Mouse (Mus musculus) lung, adult 18-20 months (tissue): ENCODE results near the gene Slc6a6.

Source experiments
- DNase-seq, 2 experiments: peaks; one replicate each; pipeline ENCODE4 v3.0.0; 2022; ENCODE audit warnings: mixed read lengths in 2 of 2

Slc6a6 gene

GRCm38 (mm10) chr6:91670224-91670623 is 13.6 kb upstream of the Slc6a6 start:
- no peak for DNase-seq

DNA sequence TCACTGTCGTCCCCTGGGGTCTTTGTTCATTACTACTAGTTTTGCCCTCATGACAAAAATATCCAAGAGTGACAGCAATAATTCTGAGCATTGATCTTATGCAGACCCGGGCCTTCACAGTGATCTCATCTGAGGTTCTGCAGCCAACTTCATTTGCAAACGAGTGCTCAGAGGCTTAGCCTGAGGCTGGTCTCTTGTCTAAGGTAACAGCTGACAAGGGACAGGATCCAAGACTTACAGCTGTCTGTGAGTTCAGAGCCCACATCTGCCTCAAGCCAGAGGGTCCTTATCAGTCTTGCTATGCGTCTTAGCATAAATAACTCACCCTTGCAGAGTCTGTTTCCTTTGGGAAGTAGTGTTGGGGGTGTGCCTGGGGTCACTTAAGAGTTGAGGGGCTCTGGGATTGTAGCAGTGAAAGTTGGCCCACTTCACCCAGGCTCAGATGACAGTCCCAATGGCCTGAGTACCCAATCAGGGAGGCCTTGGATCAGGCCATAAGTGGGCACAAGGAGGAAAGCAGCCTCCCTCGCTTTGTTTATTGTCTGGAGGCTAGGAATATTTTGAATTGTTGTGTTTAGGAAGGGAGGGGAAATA is 9.0 kb upstream of the Slc6a6 start:
- no peak for DNase-seq

- DNase-seq: no peak
Observed at GRCm38 (mm10) chr6:91678506-91679094, 5.3 kb upstream of the Slc6a6 start.

DNA sequence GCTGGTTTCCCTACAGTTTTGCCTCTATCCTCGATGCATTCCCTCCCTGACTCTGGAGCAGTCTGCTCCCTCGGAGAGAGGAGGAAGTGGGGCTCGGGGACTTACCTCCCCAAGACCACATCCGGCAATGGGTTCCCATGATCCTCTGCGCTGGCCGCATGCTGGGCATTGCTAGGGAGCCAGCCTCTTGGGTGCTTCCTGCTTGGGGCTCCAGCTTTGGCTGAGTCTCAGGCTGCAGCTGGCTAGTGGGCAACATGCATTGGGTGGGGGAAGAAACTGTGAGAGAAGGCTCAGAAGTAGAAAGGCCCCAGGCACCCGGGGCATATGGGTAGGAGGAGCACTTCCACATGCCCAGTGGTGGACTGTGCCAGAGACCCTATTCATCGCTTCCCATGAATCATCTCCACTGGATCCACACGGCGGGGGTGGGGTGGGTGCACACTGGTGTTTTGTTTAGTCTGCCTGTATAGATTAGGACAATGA is 4.7 kb upstream of the Slc6a6 start:
- DNase-seq: peak; percentile 74 to 82

DNA sequence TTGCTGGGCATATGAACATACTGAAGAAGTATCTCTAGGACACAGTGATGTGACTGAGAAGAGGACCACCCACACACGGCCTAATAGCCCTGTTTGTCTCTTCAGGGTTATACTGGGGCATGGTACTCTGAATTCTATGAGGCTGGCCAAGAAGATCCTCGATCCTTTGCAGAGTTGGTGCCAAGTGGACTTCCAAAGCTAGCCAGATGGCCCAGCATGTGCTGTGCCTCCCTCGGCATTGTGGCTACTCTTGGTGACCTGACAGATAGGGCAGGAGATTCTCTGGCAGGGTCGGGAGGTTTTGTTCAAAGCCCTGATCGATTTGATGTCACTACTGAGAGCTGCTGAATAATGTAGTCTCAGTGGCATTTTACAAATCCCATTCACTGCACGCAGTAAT is 4.1 kb upstream of the Slc6a6 start:
- no peak for DNase-seq

DNA sequence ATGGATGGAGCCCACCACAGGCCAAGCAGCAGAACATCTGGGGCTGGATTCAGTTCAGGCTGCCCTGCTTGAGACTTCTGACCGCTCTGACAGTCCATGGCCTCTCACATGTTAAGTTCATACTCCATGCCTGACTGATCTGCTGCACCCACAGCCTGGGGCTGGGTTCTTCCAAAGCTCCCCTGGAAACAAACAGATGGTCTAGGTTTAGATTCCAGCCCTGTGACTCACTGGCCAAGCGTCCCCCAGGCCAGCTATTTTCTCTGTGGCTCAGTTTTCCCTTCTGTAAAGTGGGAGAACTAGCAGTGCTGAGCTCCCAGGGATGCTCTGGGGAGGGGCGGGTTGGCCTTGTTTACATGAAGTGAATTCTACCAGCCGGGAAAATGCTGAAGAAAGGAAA is 2.0 kb upstream of the Slc6a6 start:
- no peak for DNase-seq

DNA sequence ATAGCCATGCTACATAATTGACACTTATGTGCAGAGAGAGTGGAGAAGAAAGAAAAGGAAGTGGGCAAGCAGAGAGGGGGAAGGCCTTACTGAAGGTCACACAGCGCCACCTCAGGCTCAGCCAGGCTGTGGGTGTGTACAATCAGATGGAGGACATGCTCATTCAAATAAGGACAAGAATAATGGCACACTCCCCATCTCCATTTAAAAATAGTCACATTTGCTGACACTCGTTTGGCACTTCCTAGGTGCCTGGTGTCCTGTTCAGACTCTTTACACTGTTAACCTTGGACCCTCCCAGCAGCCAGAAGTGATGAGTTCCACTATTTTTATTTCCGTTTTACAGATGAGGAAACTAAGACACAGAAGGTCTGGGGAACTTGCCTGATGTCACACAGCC is 732 bp upstream of the Slc6a6 start:
- DNase-seq: peak; percentile 50 to 62

GRCm38 (mm10) chr6:91684474-91684829 is 599 bp downstream of the Slc6a6 start:
- no peak for DNase-seq

DNA sequence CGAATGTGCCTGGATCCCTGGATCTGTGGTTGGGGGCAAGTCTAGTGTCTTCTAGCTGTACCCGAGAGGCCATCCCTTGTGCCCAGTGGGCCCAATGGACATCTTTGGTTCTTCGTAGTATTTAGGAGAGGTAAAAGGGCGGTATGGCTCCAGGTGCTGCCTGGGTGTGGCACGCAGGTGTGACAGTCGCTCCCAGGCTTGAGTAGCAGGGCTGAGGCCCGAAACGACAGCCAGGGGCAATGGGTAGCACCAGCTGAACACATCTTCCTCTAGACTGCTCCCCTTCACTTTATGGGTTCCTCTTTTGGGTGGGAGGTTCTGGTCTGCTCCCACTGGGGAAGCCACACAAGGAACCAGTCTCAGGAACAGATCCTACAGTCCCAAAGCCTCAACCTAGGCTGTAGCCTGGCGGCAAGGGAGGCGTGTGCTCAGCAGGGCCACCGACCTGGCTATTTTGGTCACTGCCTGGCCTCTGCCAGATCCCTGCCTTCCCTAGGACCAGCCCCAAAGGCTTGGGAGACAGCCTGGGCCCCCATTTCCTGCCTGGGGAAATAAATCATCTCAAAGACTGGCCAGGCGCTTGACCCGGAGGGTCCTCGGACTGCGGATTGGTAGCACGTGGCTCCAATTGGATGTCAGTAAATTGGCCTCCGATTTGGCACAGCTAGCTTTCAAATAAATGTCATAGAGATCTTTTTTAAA is 1.1 kb downstream of the Slc6a6 start:
- DNase-seq: peak in 1 of 2 experiments; percentile 68

- no peak for DNase-seq
Observed at GRCm38 (mm10) chr6:91685533-91685883, 1.7 kb downstream of the Slc6a6 start.

GRCm38 (mm10) chr6:91685896-91686295 is 2.0 kb downstream of the Slc6a6 start:
- peak in 1 of 2 experiments; percentile 45 for DNase-seq

DNA sequence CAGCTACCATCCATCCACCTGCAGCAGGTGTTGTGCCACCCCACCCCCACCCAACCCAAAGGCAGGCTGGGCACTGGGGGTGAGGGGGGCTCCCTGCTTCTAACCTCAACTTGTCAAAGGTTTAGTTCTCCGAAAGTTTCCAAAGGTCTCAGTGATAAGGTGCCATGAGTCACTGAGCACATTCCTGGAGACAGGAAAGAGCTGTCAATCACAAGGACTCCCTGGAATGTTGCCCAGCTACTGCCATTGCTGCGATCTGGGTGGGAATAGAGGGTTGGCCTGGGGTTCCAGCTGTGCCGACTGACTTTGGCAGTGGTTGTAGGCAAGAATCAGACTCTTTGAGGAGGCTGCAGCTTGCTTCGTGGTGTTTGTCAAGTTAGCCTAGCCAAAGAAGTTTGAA is 2.7 kb downstream of the Slc6a6 start:
- peak; percentile 63 to 77 for DNase-seq

GRCm38 (mm10) chr6:91688021-91688420 is 4.2 kb downstream of the Slc6a6 start:
- no peak for DNase-seq

DNA sequence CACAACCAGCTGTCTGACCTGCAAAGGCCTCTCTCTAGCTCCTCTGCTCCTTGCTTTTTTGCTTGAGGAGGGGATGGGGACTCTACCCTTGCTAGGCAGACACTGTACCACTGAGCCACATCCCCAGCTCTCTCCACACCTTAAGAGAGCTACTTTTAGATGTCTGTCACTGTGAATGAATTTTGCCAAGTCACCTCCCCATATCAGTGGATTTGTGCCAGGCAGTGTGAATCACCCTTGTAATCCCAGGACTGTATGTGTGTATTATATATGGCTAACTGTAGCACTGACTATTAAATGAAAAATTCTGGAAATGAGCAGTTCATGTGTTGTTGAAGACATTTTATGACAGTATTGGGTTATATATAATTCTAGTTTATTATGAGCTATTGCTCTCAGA is 5.4 kb downstream of the Slc6a6 start:
- no peak for DNase-seq

- no peak for DNase-seq
Observed at GRCm38 (mm10) chr6:91690222-91690621, 6.4 kb downstream of the Slc6a6 start.

GRCm38 (mm10) chr6:91690646-91691045 is 6.8 kb downstream of the Slc6a6 start:
- DNase-seq: no peak

DNA sequence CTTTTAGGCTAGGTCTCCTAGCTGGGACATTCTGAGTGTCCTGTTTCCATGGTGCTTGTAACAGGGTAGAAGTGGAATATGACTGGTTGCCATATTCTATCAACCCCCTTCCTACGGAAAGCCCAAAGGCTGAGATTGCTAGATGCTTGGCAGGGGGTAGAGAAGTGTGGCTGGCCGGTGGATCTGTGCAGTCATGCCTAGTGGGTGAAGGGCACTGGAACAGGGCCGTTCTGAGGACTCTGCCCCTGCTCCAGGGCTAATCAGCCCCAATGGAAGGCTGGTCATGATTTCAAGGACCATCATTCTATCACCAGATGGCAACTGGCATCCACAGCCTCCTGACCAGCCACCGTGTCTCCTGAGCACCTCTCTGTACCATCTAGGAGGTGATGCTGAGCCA is 7.7 kb downstream of the Slc6a6 start:
- no peak for DNase-seq

DNA sequence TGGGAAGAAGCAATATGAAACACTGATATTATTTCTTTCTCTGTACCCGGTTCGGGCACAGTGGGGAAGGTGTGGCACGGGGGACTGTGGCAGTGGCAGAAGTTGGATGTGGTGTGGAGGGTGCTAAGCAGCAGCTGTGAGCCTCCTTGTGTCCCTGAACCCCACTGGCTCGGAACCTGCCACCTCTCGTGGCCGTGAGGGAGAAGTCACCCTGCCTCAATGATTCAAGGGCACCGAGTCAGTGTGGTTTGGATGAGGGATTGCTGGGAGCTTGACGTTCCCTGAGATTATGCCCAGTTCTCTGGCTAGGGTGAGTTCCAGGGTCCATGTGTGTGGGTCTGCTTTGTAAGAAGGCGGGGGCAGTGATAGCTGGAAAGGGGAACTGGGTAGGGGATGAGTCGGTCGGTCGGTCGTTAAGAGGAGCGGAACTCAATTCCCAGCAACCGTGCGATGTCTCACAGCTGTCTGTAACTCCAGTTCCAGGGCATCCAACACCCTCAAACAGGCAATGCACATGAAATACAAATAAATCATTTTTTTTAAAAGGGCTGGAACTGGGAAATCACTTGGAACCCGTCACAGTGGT is 9.5 kb downstream of the Slc6a6 start:
- DNase-seq: no peak

DNA sequence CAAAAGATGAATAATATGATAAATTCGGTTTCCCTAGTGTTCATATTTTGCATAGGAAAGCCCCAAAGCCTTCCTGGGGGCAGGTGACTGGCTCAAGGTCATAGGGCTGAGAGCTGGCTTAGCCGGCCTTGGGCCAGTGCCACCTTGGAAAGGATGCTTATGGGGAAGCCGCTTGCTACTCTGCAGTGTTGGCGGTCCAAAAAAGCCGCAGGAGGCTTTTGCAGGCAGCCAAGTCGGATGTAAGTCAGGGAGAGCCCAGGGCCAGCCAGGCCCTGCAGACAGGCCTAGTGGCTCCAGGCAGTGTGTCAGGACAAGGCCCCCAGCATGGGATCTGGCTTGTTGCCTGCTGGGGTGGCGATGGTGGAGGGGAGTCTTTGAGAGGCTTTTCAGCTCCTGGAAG is 10.8 kb downstream of the Slc6a6 start:
- DNase-seq: no peak

DNA sequence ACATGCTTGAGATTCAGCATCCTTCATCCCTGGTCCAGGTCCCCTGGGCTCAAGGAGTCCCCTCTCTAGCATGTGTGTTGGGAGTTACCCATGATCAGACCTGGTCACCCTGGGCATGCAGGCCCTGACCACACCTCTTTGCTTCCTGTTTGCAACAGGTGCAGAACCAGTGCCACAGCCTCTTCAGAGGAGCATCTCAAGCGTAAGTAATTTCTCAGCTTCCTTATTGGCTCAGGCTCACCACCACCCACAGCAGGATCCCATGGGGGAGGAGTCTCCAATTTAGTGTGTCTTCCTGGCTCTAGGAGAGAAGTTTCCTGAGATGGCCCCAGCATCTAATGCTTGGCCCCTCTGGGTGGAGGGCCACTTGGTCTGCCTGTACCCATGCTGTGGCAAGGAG is 15.0 kb downstream of the Slc6a6 start:
- peak; percentile 59 to 67 for DNase-seq

DNA sequence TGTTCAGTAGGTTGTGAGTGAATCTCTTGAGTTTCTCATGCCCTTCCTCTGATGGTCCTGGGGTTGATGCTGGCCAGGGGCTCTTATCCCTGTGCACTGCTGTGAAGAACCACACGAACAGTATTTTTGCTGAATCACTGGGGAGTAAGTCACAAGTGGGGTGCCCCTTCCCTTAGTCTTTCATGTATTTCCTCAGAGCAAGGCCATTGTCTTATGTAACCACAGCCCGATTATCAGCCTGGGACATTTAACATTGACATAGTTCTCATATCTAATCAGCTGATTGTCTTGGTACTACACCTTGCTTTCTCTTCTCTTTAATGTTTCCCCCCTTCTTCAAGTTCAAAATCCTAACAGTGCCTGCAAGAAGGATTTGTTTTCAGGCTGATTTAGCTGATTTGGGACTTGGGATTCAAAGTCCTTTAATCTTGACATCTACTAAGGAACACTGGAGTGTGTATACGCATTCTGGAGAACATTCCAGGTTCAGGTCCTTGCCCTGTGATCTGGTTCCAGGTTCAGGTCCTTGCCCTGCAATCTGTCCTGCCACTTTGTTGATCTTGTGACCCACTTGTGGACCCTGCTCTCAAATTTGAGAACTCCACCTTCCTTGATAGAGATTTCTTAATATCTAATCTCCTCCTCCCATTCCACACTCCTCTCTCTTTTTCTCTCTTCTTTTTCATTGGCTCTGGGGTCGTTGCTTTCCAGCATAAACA is 15.8 kb downstream of the Slc6a6 start:
- peak in 1 of 2 experiments; percentile 67 for DNase-seq

GRCm38 (mm10) chr6:91700823-91701621 is 17.2 kb downstream of the Slc6a6 start:
- DNase-seq: no peak

- no peak for DNase-seq
Observed at GRCm38 (mm10) chr6:91703459-91703858, 19.6 kb downstream of the Slc6a6 start.
